Mouse (Mus musculus): ENCODE data around the gene Epm2a. TPM values are rescaled to one million over a fixed set of nuclear protein-coding genes. Genes with fewer than 3 reads are reported as not detected.
A peak's percentile ranks its signal among the peaks of the same experiment; 100 is the strongest.
"Not testable (repeated sequence)": the region's sequence is repeated elsewhere in the genome, so short reads cannot be mapped to it uniquely, and the experiment has no call there.

Gene Epm2a
- polyA plus RNA-seq, 1 experiment from 2014 or later, result 0.50 TPM

GRCm38 (mm10) chr10:11344536-11345468 lies 1.6 kb downstream of the Epm2a start:
- Histone ChIP-seq H3K9ac (no peak overlapping the region), H3K27ac (0 out of 2 replicates have a peak overlapping the region, but pooled peaks have one; percentile 19), H3K4me1 (replicated peaks) (peaks cover 5% of the 10 kb centered on the region), H3K27me3 (no peaks in the 10 kb centered on the region), H3K4me2 (peak overlapping the region; percentile 72; the same call in 1 of the 2 replicates), H3K4me3 (no peak overlapping the region), H3K9me3 (replicated peaks) (no peaks in the 10 kb centered on the region), H3K36me3 (no peaks in the 10 kb centered on the region)
- WGBS, result 79% methylated on average over 18 of the region's 18 CpGs
- ATAC-seq (replicated peaks; ENCODE audit: insufficient number of reproducible peaks, insufficient read depth, low FRiP score, low read depth), result no peak

DNA sequence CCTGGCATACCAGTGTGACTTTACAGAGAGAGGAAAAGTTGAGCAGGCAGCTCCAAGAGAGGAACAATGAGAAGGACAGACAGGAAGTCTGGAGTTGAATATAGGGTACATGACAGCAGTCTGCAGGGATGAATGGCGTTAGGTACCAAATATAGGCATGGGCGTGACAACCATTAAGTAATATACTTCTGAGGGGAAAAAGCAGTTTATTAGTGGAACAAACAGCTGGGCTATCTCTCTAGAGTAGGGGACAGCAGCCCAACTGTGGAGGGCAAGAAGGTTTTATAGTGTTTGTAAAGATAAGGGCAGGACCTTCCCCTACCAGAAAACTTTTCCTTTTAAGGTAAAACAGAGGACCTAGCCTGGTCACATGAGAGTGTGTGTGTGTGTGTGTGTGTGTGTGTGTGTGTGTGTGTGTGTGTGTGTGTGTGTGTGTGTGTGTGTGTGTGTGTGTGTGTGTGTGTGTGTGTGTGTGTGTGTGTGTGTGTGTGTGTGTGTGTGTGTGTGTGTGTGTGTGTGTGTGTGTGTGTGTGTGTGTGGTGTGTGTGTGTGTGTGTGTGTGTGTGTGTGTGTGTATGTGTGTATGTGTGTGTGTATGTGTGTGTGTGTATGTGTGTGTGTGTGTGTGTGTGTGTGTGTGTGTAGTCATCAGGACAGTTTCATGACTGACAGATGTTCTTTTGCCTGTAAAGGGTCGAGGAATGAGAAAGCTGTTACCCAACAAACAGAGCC lies 7.2 kb downstream of the Epm2a start:
- H3K9me3 ChIP-seq (replicated peaks); ATAC-seq (replicated peaks; ENCODE audit: insufficient number of reproducible peaks, insufficient read depth, low FRiP score, low read depth); H3K27me3 ChIP-seq; H3K36me3 ChIP-seq; H3K27ac ChIP-seq; H3K4me2 ChIP-seq; H3K4me1 ChIP-seq (replicated peaks); H3K9ac ChIP-seq; H3K4me3 ChIP-seq: not testable (repeated sequence)
- 63% methylated on average over 3 of the region's 3 CpGs for WGBS

GRCm38 (mm10) chr10:11354609-11355008 lies 11.4 kb downstream of the Epm2a start:
- no peak overlapping the region for H3K9ac ChIP-seq
- no peaks in the 10 kb centered on the region for H3K27me3 ChIP-seq
- no peak overlapping the region for H3K4me3 ChIP-seq
- no peak overlapping the region for H3K27ac ChIP-seq
- 84% methylated on average over 8 of the region's 8 CpGs for WGBS
- no peaks in the 10 kb centered on the region for H3K9me3 ChIP-seq (replicated peaks)
- H3K4me2 ChIP-seq, result no peak overlapping the region
- ATAC-seq (replicated peaks; ENCODE audit: insufficient number of reproducible peaks, insufficient read depth, low FRiP score, low read depth), result no peak
- H3K4me1 ChIP-seq (replicated peaks), result no peaks in the 10 kb centered on the region
- no peaks in the 10 kb centered on the region for H3K36me3 ChIP-seq

DNA sequence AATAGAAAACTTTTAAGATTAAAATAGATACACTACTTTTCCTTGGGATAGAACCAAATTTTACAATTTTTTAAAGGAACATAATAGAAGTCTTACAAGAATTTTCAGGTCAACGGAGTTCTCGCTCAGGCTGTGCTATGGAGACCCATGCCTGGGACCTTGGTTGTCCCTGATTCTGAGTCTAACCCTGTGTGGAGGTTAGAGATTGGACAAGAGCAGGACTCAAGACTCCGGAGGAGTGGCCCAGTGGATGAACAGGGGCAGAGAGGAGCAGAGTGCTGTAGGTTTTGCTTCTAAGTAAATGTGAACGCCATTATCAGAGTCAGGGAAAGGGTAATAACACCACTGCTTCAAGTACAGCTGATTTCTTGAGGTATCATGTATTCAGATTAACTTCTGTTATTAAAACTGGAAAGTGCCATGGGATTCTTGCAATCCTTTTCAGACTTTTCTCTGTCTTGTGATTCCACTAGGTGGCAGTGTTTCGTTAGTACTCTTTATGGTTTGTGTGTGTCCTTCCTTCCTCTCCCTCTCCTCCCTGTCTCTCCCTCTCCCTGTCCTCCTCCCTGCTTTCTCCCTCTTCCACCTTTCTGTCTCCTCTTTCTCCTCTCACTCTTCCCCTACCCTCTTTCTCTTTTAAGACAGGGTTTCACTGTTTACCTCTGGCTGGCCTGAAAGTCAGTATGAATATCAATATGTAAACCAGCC lies 18.9 kb downstream of the Epm2a start:
- Histone ChIP-seq H3K4me1 (replicated peaks) (no peaks in the 10 kb centered on the region), H3K9me3 (replicated peaks) (no peaks in the 10 kb centered on the region), H3K27me3 (no peaks in the 10 kb centered on the region), H3K27ac (no peak overlapping the region), H3K4me3 (no peak overlapping the region), H3K4me2 (no peak overlapping the region), H3K36me3 (no peaks in the 10 kb centered on the region), H3K9ac (no peak overlapping the region)
- 60% methylated on average over 5 of the region's 5 CpGs for WGBS
- ATAC-seq (replicated peaks; ENCODE audit: insufficient number of reproducible peaks, insufficient read depth, low FRiP score, low read depth), result no peak

DNA sequence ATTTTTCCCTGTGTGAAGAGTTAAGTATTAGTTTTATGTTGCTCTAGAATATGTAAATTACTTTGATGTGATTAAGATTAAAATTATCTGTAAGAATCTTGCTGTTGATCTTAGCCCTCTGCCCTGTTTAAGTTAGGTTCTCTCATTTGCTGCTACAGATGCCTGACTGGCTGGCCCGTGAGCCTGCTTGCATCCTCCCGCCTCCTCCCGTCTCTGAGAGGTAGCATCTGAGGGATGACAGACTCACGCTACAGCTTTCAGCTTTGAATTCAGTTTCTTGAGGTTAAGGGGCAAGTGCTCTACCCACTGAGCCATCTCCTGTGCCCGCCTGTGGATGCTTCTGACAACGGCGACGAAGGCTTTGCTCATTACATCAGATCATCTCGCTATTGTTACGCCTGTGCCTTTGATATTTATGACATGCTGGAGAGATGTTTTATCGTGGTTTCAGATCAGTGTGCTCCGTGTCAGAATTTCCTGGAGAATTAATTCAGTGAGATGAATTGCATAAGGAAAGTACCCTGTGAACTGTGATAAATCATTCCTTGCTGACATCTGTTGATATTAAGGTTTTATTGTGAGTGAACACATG lies 19.8 kb downstream of the Epm2a start:
- 70% methylated on average over 12 of the region's 12 CpGs for WGBS
- no peaks in the 10 kb centered on the region for H3K4me1 ChIP-seq (replicated peaks)
- no peak overlapping the region for H3K4me3 ChIP-seq
- ATAC-seq (replicated peaks; ENCODE audit: insufficient number of reproducible peaks, insufficient read depth, low FRiP score, low read depth), result no peak
- no peaks in the 10 kb centered on the region for H3K27me3 ChIP-seq
- no peak overlapping the region for H3K27ac ChIP-seq
- H3K36me3 ChIP-seq, result no peaks in the 10 kb centered on the region
- H3K9ac ChIP-seq, result no peak overlapping the region
- no peaks in the 10 kb centered on the region for H3K9me3 ChIP-seq (replicated peaks)
- H3K4me2 ChIP-seq, result no peak overlapping the region

GRCm38 (mm10) chr10:11381302-11381701 lies 38.1 kb downstream of the Epm2a start:
- ATAC-seq (replicated peaks; ENCODE audit: insufficient number of reproducible peaks, insufficient read depth, low FRiP score, low read depth), result no peak
- Histone ChIP-seq H3K27me3 (no peaks in the 10 kb centered on the region), H3K4me1 (replicated peaks) (no peaks in the 10 kb centered on the region), H3K9ac (no peak overlapping the region), H3K36me3 (no peaks in the 10 kb centered on the region), H3K9me3 (replicated peaks) (no peaks in the 10 kb centered on the region), H3K27ac (no peak overlapping the region), H3K4me3 (no peak overlapping the region), H3K4me2 (no peak overlapping the region)
- 77% methylated on average over 2 of the region's 2 CpGs for WGBS

GRCm38 (mm10) chr10:11410926-11411325 lies 67.7 kb downstream of the Epm2a start:
- Histone ChIP-seq H3K27me3 (no peaks in the 10 kb centered on the region), H3K4me1 (replicated peaks) (no peaks in the 10 kb centered on the region), H3K9ac (no peak overlapping the region), H3K4me2 (no peak overlapping the region), H3K4me3 (no peak overlapping the region), H3K27ac (no peak overlapping the region), H3K9me3 (replicated peaks) (no peaks in the 10 kb centered on the region), H3K36me3 (no peaks in the 10 kb centered on the region)
- 60% methylated on average over 5 of the region's 5 CpGs for WGBS
- ATAC-seq (replicated peaks; ENCODE audit: insufficient number of reproducible peaks, insufficient read depth, low FRiP score, low read depth), result no peak

DNA sequence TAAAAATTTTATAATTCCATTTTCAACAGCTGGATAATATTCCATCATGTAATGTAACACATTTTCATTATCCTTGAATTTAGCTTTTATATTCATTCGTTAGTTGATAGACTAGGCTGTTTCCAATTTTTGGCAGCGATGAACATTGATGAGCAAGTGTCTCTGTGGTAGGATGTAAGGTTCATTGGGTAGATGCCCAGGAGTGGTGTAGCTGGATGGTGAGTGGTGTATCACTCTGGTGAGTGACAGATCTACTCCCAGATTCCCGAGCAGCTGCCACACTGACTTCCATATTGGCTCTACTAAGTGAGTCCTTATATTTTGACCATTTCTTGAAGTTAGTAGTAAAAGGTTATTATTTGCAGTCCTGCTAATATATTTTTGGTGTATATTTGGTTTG lies 76.9 kb downstream of the Epm2a start:
- 88% methylated on average over 3 of the region's 3 CpGs for WGBS
- Histone ChIP-seq H3K4me1 (replicated peaks) (no peaks in the 10 kb centered on the region), H3K4me2 (no peak overlapping the region), H3K9ac (no peak overlapping the region), H3K4me3 (no peak overlapping the region), H3K36me3 (no peaks in the 10 kb centered on the region), H3K9me3 (replicated peaks) (no peaks in the 10 kb centered on the region), H3K27me3 (no peaks in the 10 kb centered on the region), H3K27ac (no peak overlapping the region)
- no peak for ATAC-seq (replicated peaks; ENCODE audit: insufficient number of reproducible peaks, insufficient read depth, low FRiP score, low read depth)

GRCm38 (mm10) chr10:11429059-11429812 lies 86.0 kb downstream of the Epm2a start:
- H3K36me3 ChIP-seq, result no peaks in the 10 kb centered on the region
- ATAC-seq (replicated peaks; ENCODE audit: insufficient number of reproducible peaks, insufficient read depth, low FRiP score, low read depth), result no peak
- H3K9ac ChIP-seq, result no peak overlapping the region
- no peak overlapping the region for H3K27ac ChIP-seq
- H3K4me2 ChIP-seq, result no peak overlapping the region
- no peaks in the 10 kb centered on the region for H3K9me3 ChIP-seq (replicated peaks)
- no peaks in the 10 kb centered on the region for H3K27me3 ChIP-seq
- no peak overlapping the region for H3K4me3 ChIP-seq
- no peaks in the 10 kb centered on the region for H3K4me1 ChIP-seq (replicated peaks)
- 85% methylated on average over 12 of the region's 12 CpGs for WGBS

DNA sequence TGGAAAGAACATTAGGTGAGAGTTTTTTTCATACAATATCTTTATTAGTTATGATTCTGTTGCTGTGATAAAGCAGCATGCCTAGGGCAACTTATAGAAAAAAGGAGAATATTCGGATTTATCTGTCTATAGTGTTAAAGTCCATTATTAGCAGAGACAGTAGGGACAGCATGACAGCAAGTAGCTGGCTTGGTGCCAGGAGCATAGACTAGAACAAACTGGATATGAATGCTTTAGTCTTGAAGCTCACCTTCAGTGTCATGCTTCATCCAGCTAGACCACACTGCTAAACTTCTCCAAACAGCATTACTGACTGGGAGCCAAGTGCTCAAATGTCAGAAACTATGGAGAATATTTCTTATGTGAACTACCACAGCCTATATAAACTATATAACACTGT lies 93.8 kb downstream of the Epm2a start:
- no peak overlapping the region for H3K9ac ChIP-seq
- no peaks in the 10 kb centered on the region for H3K27me3 ChIP-seq
- no peaks in the 10 kb centered on the region for H3K4me1 ChIP-seq (replicated peaks)
- no peaks in the 10 kb centered on the region for H3K36me3 ChIP-seq
- H3K4me2 ChIP-seq, result no peak overlapping the region
- H3K27ac ChIP-seq, result no peak overlapping the region
- ATAC-seq (replicated peaks; ENCODE audit: insufficient number of reproducible peaks, insufficient read depth, low FRiP score, low read depth), result no peak
- no peak overlapping the region for H3K4me3 ChIP-seq
- H3K9me3 ChIP-seq (replicated peaks), result no peaks in the 10 kb centered on the region
- WGBS, result 66% methylated on average over 1 of the region's 1 CpGs
